Mouse (Mus musculus): ENCODE measurements around the gene Zcchc7. TPM values are rescaled to one million over a fixed set of nuclear protein-coding genes. Genes with fewer than 3 reads are reported as not detected.
A peak's percentile ranks its signal among the peaks of the same experiment; 100 is the strongest.

Gene Zcchc7
- polyA plus RNA-seq, 1 experiment from 2014 or later, result 40.1 TPM

DNA sequence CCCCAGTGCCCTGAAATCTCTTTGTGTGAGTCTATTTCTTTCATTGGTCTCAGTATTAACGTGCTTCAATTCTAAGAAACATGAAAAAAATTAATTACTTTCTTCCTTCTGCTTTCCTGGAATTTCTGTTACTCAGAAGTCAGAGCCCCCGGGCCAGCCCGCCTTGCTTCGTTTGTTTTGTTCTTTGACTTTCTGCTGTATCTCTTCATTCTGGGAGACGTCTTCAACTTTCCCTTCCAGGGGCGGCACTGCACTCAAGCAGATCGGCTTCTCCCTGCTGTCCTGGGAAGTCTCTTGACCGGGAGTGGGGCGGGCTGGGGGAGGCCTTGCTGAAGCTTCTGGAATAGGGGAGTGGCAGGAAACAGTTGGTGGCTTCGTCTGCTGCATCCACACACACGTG is 207.5 kb downstream of the Zcchc7 start:
- H3K4me3 ChIP-seq (replicated peaks; ENCODE audit: low read depth, low read length), result no peak overlapping the region
- WGBS, result 53% methylated on average over 11 of the region's 11 CpGs
- H3K9me3 ChIP-seq (replicated peaks; ENCODE audit: low read length), result no peaks in the 10 kb centered on the region
- no peak for ATAC-seq (replicated peaks; ENCODE audit: low FRiP score, low read depth)
- no peak overlapping the region for H3K9ac ChIP-seq (ENCODE audit: low read depth, low read length)
- no peak for TF ChIP-seq CTCF (IDR thresholded peaks at IDR 0.05; ENCODE audit: low read depth)
- no peaks in the 10 kb centered on the region for H3K4me1 ChIP-seq (replicated peaks; ENCODE audit: insufficient read depth, low read length)
- H3K27ac ChIP-seq, result no peak overlapping the region
- H3K4me2 ChIP-seq (ENCODE audit: low read length), result no peak overlapping the region
- DNase-seq (ENCODE audit: low spot score), result peak; percentile 18
- no peaks in the 10 kb centered on the region for H3K36me3 ChIP-seq (ENCODE audit: insufficient read depth, low read length)
- no peaks in the 10 kb centered on the region for H3K27me3 ChIP-seq (ENCODE audit: insufficient read depth, low read length)

DNA sequence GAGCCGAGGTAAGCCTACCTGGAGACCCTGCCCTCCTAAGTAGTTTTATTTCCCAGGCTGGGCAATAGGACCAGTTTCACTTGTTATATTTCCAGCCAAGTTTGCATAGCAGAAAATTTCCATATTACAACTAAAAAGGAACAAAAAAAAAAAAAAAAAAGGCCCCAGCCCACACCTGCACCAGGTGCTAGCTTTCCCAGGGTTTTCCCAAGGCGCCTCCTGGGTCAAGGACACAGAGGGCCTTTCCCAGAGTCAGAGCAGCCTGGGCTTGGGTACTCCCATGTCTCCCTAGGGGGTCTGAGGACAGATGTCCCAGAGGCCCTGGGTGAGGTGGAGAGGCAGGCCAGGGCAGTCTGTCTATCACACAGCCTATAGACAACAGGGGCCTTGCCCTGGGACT is 209.5 kb downstream of the Zcchc7 start:
- no peak overlapping the region for H3K9ac ChIP-seq (ENCODE audit: low read depth, low read length)
- DNase-seq (ENCODE audit: low spot score) (no peak), ATAC-seq (replicated peaks; ENCODE audit: low FRiP score, low read depth) (no peak)
- no peaks in the 10 kb centered on the region for H3K36me3 ChIP-seq (ENCODE audit: insufficient read depth, low read length)
- no peaks in the 10 kb centered on the region for H3K4me1 ChIP-seq (replicated peaks; ENCODE audit: insufficient read depth, low read length)
- no peak for TF ChIP-seq CTCF (IDR thresholded peaks at IDR 0.05; ENCODE audit: low read depth)
- H3K4me3 ChIP-seq (replicated peaks; ENCODE audit: low read depth, low read length), result no peak overlapping the region
- no peaks in the 10 kb centered on the region for H3K9me3 ChIP-seq (replicated peaks; ENCODE audit: low read length)
- no peak overlapping the region for H3K27ac ChIP-seq
- WGBS, result 84% methylated on average over 2 of the region's 2 CpGs
- H3K27me3 ChIP-seq (ENCODE audit: insufficient read depth, low read length), result no peaks in the 10 kb centered on the region
- H3K4me2 ChIP-seq (ENCODE audit: low read length), result no peak overlapping the region

DNA sequence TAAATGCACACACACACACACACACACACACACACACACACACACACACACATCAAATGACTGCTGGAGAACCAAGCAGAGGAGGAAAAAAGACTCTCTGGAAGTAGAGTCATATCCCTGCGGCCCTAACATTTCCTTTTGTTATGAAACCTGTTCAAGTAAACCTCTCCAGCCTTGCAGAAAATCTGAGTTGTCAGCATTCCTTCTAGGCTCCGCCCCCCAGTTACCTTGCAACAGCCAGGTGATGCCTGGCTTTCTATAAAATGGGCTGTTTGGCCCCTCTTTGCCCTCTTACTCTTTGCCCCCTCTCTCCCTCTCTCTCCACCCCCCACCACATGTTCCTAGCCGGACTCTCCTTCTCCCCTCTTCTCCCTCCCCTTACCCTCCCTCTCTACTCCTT is 210.1 kb downstream of the Zcchc7 start:
- Histone ChIP-seq H3K4me1 (replicated peaks; ENCODE audit: insufficient read depth, low read length) (no peaks in the 10 kb centered on the region), H3K4me3 (replicated peaks; ENCODE audit: low read depth, low read length) (no peak overlapping the region), H3K36me3 (ENCODE audit: insufficient read depth, low read length) (no peaks in the 10 kb centered on the region), H3K9ac (ENCODE audit: low read depth, low read length) (no peak overlapping the region), H3K9me3 (replicated peaks; ENCODE audit: low read length) (no peaks in the 10 kb centered on the region), H3K4me2 (ENCODE audit: low read length) (no peak overlapping the region), H3K27me3 (ENCODE audit: insufficient read depth, low read length) (no peaks in the 10 kb centered on the region), H3K27ac (no peak overlapping the region)
- ATAC-seq (replicated peaks; ENCODE audit: low FRiP score, low read depth) (no peak), DNase-seq (ENCODE audit: low spot score) (no peak)
- no peak for TF ChIP-seq CTCF (IDR thresholded peaks at IDR 0.05; ENCODE audit: low read depth)
- WGBS, result 77% methylated on average over 3 of the region's 3 CpGs

DNA sequence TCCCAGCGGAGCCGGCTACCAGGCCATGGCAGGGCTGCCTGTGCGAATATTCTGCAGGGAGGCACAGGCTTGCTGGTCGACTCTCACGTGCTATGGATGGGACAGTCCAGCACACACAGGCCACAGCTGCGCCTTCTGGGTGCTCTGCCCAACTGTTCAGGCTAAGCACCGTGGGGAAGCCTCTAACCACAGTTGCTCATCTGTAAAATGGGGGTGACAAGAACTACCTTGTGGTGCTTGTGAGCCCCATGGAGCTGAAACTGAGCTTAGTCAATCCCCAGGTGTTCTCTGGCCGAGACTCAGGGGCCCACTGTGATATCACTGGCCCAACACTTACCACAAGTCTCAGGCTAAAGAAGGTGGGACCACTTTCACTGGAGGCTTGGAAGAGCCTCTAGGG is 211.7 kb downstream of the Zcchc7 start:
- ATAC-seq (replicated peaks; ENCODE audit: low FRiP score, low read depth) (no peak), DNase-seq (ENCODE audit: low spot score) (no peak)
- Histone ChIP-seq H3K36me3 (ENCODE audit: insufficient read depth, low read length) (no peaks in the 10 kb centered on the region), H3K9ac (ENCODE audit: low read depth, low read length) (no peak overlapping the region), H3K4me3 (replicated peaks; ENCODE audit: low read depth, low read length) (no peak overlapping the region), H3K27me3 (ENCODE audit: insufficient read depth, low read length) (no peaks in the 10 kb centered on the region), H3K27ac (no peak overlapping the region), H3K9me3 (replicated peaks; ENCODE audit: low read length) (no peaks in the 10 kb centered on the region), H3K4me2 (ENCODE audit: low read length) (no peak overlapping the region), H3K4me1 (replicated peaks; ENCODE audit: insufficient read depth, low read length) (no peaks in the 10 kb centered on the region)
- WGBS, result 87% methylated on average over 8 of the region's 8 CpGs
- no peak for TF ChIP-seq CTCF (IDR thresholded peaks at IDR 0.05; ENCODE audit: low read depth)

DNA sequence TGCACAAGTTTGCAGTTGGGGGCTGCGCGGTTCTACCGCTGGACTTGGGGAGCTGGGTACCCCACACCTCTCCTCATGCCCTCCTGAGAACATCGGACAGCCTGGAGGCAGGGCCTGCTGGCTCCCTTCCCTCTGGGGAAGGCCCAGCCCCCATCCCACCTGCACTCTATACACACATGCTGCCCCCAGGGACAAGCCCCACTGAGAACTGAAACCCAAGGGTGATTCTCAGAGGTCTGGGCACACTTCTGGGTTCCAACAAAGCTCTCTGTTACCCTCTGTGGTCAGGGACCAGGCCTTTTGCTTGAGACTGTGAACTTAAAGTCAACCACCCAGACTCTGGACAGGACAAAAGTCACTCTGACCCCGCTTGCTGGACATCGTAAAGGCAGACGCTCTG is 214.4 kb downstream of the Zcchc7 start:
- Histone ChIP-seq H3K4me2 (ENCODE audit: low read length) (no peak overlapping the region), H3K9me3 (replicated peaks; ENCODE audit: low read length) (no peaks in the 10 kb centered on the region), H3K27ac (no peak overlapping the region), H3K27me3 (ENCODE audit: insufficient read depth, low read length) (no peaks in the 10 kb centered on the region), H3K36me3 (ENCODE audit: insufficient read depth, low read length) (no peaks in the 10 kb centered on the region), H3K4me1 (replicated peaks; ENCODE audit: insufficient read depth, low read length) (peaks cover 4% of the 10 kb centered on the region; the same call in 1 of the 2 replicates), H3K9ac (ENCODE audit: low read depth, low read length) (no peak overlapping the region), H3K4me3 (replicated peaks; ENCODE audit: low read depth, low read length) (no peak overlapping the region)
- WGBS, result 95% methylated on average over 7 of the region's 7 CpGs
- DNase-seq (ENCODE audit: low spot score) (no peak), ATAC-seq (replicated peaks; ENCODE audit: low FRiP score, low read depth) (no peak)
- no peak for TF ChIP-seq CTCF (IDR thresholded peaks at IDR 0.05; ENCODE audit: low read depth)

DNA sequence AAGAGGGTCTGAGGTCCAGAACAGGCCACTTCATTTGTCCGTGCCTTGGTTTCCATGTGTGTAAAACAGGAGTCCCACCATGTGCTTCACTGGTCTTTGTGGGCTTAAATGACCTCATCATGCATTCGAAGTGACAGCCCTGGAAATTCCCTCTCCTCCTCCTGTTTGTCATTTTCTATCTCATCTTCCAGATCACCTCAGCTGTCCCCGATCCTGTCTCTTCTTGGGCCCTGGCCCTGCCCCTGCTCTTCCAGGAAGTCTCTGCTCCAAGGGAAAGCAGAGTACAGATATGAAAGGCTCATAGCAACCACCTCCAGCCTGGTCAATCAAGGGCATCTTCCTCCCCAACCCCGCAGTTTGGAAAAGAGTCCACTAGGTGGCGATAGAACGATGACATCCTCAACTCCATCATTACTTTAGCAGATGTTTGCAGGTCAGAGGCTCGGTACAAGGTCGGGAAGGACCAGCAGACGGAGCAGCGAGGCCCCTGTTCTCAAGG is 215.0 kb downstream of the Zcchc7 start:
- Histone ChIP-seq H3K27ac (no peak overlapping the region), H3K9me3 (replicated peaks; ENCODE audit: low read length) (no peaks in the 10 kb centered on the region), H3K27me3 (ENCODE audit: insufficient read depth, low read length) (no peaks in the 10 kb centered on the region), H3K4me1 (replicated peaks; ENCODE audit: insufficient read depth, low read length) (peaks cover 4% of the 10 kb centered on the region; the same call in 1 of the 2 replicates), H3K4me2 (ENCODE audit: low read length) (no peak overlapping the region), H3K36me3 (ENCODE audit: insufficient read depth, low read length) (no peaks in the 10 kb centered on the region), H3K4me3 (replicated peaks; ENCODE audit: low read depth, low read length) (no peak overlapping the region), H3K9ac (ENCODE audit: low read depth, low read length) (no peak overlapping the region)
- TF ChIP-seq CTCF (IDR thresholded peaks at IDR 0.05; ENCODE audit: low read depth), result peak; percentile 85
- ATAC-seq (replicated peaks; ENCODE audit: low FRiP score, low read depth) (no peak), DNase-seq (ENCODE audit: low spot score) (peak; percentile 83)
- WGBS, result 23% methylated on average over 10 of the region's 10 CpGs

DNA sequence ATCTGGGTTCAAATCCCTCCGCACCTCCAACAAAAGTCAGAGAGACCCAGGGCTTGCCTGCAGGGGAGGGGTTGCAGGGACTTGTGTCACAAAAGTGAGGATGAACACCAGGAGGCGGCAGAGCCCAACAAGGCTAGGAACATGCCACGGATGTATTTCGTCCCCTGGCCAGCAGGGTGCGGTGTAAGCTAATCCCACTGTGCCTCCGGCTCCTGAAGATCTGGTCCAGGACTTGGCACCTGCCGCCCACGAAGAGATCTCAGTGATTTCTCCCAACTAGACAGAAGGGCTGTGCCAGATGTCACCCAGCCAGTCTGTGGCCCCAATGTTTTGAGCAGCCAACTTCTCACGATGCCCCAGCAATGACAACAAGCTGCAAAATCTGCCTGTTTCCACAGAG is 217.8 kb downstream of the Zcchc7 start:
- H3K4me3 ChIP-seq (replicated peaks; ENCODE audit: low read depth, low read length), result 0 out of 2 replicates have a peak overlapping the region, but pooled peaks have one; percentile 6
- DNase-seq (ENCODE audit: low spot score), result peak; percentile 93

More for the DNA sequence above, 217.8 kb downstream of the Zcchc7 start:
- peak; percentile 54; the same call in 1 of the 2 replicates for ATAC-seq (replicated peaks; ENCODE audit: low FRiP score, low read depth)
- Histone ChIP-seq H3K4me1 (replicated peaks; ENCODE audit: insufficient read depth, low read length) (peaks cover 4% of the 10 kb centered on the region; the same call in 1 of the 2 replicates), H3K36me3 (ENCODE audit: insufficient read depth, low read length) (no peaks in the 10 kb centered on the region), H3K27ac (peak overlapping the region; percentile 25; the same call in 1 of the 2 replicates), H3K9ac (ENCODE audit: low read depth, low read length) (peak overlapping the region; percentile 18; the same call in 1 of the 2 replicates), H3K4me2 (ENCODE audit: low read length) (peak overlapping the region; percentile 47), H3K9me3 (replicated peaks; ENCODE audit: low read length) (no peaks in the 10 kb centered on the region), H3K27me3 (ENCODE audit: insufficient read depth, low read length) (no peaks in the 10 kb centered on the region)
- WGBS, result 10% methylated on average over 9 of the region's 9 CpGs
- peak; percentile 99 for TF ChIP-seq CTCF (IDR thresholded peaks at IDR 0.05; ENCODE audit: low read depth)
